Mouse (Mus musculus) cortical plate, adult 2 months (tissue): Measurements from ENCODE around the gene Col16a1.

Experiments
- CTCF ChIP-seq: fragments of 200-500 bp; IDR thresholded peaks from 2 replicates; pipeline ENCODE4 v1.5.1; 2011; ENCODE audit warnings: mild to moderate bottlenecking, control low read depth, low read length; ENCODE audit not compliant: insufficient read depth; ENCODE audit errors: extremely low read depth
- POLR2A ChIP-seq: fragments of 200-500 bp; IDR thresholded peaks from 2 replicates; pipeline ENCODE4 v1.6.1; 2011; ENCODE audit warnings: mild to moderate bottlenecking, low read length, control low read depth; ENCODE audit not compliant: insufficient read depth; ENCODE audit errors: extremely low read depth

GRCm38 (mm10) chr4:130055160-130056010 lies 7.7 kb downstream of the Col16a1 start:
- no peak for TF ChIP-seq POLR2A
- no peak for TF ChIP-seq CTCF
